Mouse (Mus musculus) cortical plate, adult 2 months (tissue): ENCODE data around the gene Zfp319.

Experiments
- CTCF ChIP-seq: fragments of 200-500 bp; IDR thresholded peaks from 2 replicates; pipeline ENCODE4 v1.5.1; 2011; ENCODE audit warnings: mild to moderate bottlenecking, control low read depth, low read length; ENCODE audit not compliant: insufficient read depth; ENCODE audit errors: extremely low read depth
- POLR2A ChIP-seq: fragments of 200-500 bp; IDR thresholded peaks from 2 replicates; pipeline ENCODE4 v1.6.1; 2011; ENCODE audit warnings: mild to moderate bottlenecking, low read length, control low read depth; ENCODE audit not compliant: insufficient read depth; ENCODE audit errors: extremely low read depth

GRCm38 (mm10) chr8:95341721-95342120 is 10.0 kb upstream of the Zfp319 start:
- TF ChIP-seq CTCF (no peak), POLR2A (no peak)
